Mouse (Mus musculus): ENCODE data around the gene Olfr630. TPM values are rescaled to one million over a fixed set of nuclear protein-coding genes. Genes with fewer than 3 reads are reported as not detected.
"Not testable (repeated sequence)": the region's sequence is repeated elsewhere in the genome, so short reads cannot be mapped to it uniquely, and the experiment has no call there.

Olfr630 gene
- not detected for total RNA-seq (2021)
- long read RNA-seq, experiment 1: 0 reads
- long read RNA-seq, experiment 2: 0 reads

DNA sequence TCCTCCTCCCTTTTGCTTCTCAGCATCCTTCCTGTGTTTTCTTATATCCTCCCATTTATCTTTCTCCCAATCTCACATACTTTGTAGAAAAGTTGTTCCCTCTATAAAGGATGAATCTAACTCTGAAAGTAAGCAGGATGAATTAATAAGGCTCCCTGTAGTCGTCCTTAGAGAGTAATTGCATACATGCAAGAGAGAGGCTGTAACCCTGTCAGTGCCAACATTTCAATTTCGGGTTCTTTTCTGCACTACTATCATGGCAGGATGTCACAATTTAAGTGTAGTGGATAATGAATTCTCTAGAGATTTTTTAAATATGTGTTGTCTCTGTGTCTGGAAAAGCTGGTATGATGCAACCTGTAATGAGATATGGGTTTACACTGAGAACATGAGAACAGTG is at the start of gene Olfr630:
TSS of gene Olfr630 (minus strand) at position 101 of the 400 bp plus-strand sequence.
- intact Hi-C loops (cut with DNase I): no loop called here
- DNase-seq (ENCODE audit: low spot score in 2 of 2): no peak

DNA sequence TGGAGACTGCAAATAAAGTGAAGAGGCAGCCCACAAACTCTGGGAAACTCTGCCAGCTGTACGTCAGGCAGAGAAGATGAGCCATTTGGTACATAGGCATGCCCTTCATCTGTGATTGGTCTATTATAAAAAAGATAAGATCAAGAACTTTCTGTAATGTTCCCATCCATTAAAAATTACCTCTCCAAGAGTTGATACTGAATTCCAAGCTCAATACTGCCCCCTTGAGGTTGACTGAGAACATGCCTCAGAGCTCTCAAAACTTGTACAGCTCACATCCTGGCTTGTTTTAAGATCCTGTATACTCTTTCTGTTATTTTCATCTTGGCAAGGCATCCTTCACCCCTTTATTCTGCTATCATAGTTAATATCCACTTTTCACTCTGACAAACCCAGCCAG is 49.7 kb upstream of the Olfr630 start:
- peak; percentile 11 to 20 for DNase-seq (ENCODE audit: low spot score in 2 of 2)
- intact Hi-C loops (cut with DNase I): no loop called here

DNA sequence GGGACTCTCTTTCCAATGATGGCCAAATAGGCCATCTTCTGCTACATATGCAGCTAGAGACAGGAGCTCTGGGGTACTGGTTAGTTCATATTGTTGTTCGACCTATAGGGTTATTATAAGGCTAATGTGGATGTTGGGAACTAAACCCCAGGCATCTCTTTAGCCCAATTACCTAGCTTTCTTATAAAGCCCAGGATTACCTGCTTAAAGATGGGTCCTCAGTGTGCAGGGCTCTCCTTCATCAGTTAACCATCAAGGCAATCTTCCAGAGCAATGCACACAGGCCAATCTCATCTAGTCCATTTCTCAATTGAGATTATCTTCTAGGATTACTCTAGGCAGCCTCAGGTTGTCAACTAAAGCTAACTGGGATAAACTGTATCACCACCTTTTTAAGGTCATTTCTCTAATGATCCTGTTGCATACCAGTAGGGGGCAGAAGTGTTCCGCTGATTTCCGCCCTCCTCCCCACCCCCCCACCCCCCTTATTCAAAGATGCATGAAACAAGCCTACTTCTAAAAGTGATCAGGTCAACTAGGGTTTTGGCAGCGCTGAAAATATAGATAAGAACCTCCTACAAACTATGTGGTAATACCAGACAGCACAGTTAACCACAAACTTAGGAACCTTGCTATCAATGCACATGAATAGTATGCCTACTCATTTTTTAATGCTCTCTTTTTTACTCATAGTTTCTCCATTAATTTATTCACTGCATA is 35.7 kb upstream of the Olfr630 start:
- no peak for DNase-seq (ENCODE audit: low spot score in 2 of 2)
- intact Hi-C loops (cut with DNase I): no loop called here

GRCm38 (mm10) chr7:103791721-103792120 is 34.6 kb upstream of the Olfr630 start, which contains the start of gene Olfr67:
Olfr67 (minus strand) TSS chr7:103791821.
- intact Hi-C loops (cut with DNase I): no loop called here
- DNase-seq (ENCODE audit: low spot score in 2 of 2): no peak

DNA sequence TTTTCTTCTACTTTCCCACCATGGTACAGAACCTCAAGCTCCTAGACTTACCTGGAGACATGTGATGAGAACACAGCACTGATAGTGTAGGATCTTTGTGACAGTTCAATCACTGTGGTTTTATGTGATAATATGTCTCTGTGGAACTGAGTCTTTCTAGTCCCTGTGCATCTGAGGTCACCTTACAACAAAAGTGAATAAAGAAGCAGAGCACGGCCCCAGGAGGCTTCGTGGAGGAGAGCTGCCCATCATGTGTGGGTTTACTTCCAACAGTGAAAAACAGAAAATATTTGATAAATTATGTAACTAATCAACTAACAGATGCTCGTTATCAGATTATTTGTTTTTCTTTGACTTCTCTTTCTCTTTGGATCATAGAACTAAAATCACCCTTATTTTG is 22.5 kb upstream of the Olfr630 start, which contains the start of gene Olfr68:
TSS of gene Olfr68 (minus strand) at position 101 of the 400 bp plus-strand sequence.
- intact Hi-C loops (cut with DNase I): no loop called here
- no peak for DNase-seq (ENCODE audit: low spot score in 2 of 2)

DNA sequence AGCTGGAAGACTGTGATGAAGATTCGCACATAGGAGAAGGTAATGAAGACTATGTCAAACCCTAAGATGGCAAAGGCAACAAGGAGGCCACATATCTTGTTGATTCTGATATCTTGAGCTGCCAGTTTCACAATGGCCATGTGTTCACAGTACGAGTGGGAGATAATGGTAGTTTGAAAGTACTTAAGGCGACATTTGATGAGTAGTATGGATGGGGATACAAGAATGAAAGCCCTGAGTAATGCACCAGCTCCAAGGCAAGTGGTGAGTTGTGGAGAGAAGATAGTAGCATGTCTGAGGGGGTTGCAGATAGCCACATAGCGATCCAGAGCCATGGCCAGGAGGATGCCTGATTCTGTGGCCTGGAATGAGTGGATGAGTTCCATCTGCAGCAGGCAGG is 20.5 kb upstream of the Olfr630 start:
- intact Hi-C loops (cut with DNase I); DNase-seq (ENCODE audit: low spot score in 2 of 2): not testable (repeated sequence)

- DNase-seq (ENCODE audit: low spot score in 2 of 2): no peak
- intact Hi-C loops (cut with DNase I): no loop called here
Measured at GRCm38 (mm10) chr7:103771494-103771893, 14.4 kb upstream of the Olfr630 start, which contains the start of gene Olfr69. Olfr69 (minus strand) TSS chr7:103771594.

DNA sequence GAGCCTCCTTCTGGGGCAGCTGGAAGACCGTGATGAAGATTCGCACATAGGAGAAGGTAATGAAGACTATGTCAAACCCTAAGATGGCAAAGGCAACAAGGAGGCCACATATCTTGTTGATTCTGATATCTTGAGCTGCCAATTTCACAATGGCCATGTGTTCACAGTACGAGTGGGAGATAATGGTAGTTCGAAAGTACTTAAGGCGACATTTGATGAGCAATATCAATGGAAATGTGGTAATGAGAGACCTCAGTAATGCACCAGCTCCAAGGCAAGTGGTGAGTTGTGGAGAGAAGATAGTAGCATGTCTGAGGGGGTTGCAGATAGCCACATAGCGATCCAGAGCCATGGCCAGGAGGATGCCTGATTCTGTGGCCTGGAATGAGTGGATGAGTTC is 10.6 kb upstream of the Olfr630 start:
- intact Hi-C loops (cut with DNase I); DNase-seq (ENCODE audit: low spot score in 2 of 2): not testable (repeated sequence)

DNA sequence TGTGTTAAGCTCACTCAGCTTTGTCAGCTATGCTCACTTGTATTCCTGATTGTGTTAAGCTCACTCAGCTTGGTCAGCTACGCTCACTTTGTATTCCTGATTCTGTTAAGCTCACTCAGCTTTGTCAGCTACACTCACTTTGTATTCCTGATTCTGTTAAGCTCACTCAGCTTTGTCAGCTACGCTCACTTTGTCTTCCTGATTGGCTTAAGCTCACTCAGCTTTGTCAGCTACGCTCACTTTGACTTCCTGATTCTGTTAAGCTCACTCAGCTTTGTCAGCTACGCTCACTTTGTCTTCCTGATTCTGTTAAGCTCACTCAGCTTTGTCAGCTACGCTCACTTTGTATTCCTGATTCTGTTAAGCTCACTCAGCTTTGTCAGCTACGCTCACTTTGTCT is 5.1 kb upstream of the Olfr630 start:
- DNase-seq (ENCODE audit: low spot score in 2 of 2); intact Hi-C loops (cut with DNase I): not testable (repeated sequence)

DNA sequence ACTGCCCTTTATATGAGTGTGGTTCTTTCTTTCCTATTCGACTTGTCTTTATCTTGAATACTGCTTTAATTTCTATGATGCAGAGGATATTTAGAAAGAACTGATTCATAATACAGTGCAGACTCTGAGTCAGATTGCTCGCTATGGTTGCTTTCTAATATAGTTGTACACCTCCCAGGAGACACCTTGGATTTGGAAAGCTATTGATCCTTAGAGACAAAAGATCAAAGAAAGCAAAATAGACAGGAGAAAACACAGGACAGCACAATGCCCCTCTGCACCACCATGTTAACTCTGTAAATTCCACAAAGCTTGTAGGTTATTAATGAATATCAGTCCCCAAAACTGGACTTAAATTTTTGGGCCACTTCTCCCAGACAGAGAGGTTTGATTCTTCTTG is 12.3 kb downstream of the Olfr630 start, which contains the start of gene Olfr629:
TSS of gene Olfr629 (minus strand) at position 101 of the 400 bp plus-strand sequence.
- DNase-seq (ENCODE audit: low spot score in 2 of 2): no peak
- intact Hi-C loops (cut with DNase I): no loop called here

DNA sequence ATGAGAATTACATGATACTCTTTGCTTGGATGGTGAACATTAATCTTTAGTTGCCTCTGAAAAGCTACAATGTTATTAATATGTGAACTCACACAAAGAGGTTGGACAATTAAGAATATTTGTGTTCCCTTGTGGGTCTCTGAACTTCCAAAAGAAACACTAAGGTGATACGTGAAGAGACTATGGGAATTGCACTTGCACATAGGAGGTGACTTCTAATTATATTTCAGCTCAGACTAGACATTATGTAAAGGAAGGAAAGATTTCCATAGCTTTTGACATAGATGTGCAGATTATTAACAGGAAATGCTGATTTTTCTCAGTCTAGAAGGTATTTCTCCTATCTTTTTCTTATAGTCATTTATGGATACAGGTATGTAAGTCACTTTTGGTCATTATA is 27.1 kb downstream of the Olfr630 start, which contains the start of gene Olfr628:
TSS of gene Olfr628 (plus strand) at position 301 of the 400 bp plus-strand sequence.
- DNase-seq (ENCODE audit: low spot score in 2 of 2): no peak
- intact Hi-C loops (cut with DNase I): no loop called here

DNA sequence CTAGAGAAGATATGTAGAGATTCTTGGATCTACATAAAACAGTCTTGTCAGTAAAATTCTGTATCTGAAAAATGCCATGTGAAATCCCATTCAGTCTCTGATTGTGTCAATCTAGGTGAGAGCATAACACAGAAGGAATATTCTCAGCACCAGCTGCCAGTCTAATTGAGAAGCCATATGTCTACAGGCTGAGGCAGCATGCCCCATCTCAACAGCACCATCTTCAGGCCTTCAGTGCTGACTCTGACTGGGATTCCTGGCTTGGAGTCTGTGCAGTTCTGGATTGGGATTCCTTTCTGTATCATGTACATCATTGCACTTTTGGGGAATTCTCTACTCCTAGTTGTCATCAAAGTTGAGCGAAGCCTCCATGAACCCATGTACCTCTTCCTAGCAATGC is 40.7 kb downstream of the Olfr630 start:
- DNase-seq (ENCODE audit: low spot score in 2 of 2); intact Hi-C loops (cut with DNase I): not testable (repeated sequence)

GRCm38 (mm10) chr7:103714371-103714770 is 42.8 kb downstream of the Olfr630 start, which contains the start of gene Olfr243:
Olfr243 (plus strand) TSS chr7:103714671.
- DNase-seq (ENCODE audit: low spot score in 2 of 2): no peak
- intact Hi-C loops (cut with DNase I): no loop called here

DNA sequence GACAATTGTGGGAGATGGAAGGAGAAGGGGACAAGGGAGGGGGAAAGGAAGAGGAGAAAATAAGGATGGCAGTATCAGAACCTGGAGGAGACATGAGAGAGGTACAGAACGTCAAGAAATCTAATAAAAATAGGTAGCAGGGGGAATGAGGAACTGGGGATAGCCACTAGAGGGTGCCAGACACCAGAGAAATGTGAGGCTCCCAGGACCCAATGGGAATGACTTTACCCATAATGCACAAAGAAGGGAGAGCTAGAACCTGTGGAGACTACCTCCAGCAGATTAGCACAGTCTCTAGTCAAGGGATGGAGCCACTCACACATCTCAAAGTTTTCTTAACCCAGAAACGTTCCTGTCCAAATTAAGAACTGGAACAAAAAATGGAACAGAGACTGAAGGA is 45.1 kb downstream of the Olfr630 start:
- no peak for DNase-seq (ENCODE audit: low spot score in 2 of 2)
- intact Hi-C loops (cut with DNase I): no loop called here

Other genes starting within 250 kb of the Olfr630 start
- not detected for gene Olfr610, start 245.2 kb downstream of the Olfr630 start, total RNA-seq (2021)
- not detected for gene Olfr611, start 236.5 kb downstream of the Olfr630 start, total RNA-seq (2021)
- not detected for gene Olfr612, start 214.6 kb downstream of the Olfr630 start, total RNA-seq (2021)
- not detected for gene Olfr613, start 209.3 kb downstream of the Olfr630 start, total RNA-seq (2021)
- gene Olfr615, start 201.3 kb downstream of the Olfr630 start, total RNA-seq (2021): not detected
- not detected for gene Olfr616, start 188.2 kb downstream of the Olfr630 start, total RNA-seq (2021)
- gene Olfr617, start 184.3 kb downstream of the Olfr630 start, total RNA-seq (2021): not detected
- gene Olfr618, start 167.2 kb downstream of the Olfr630 start, total RNA-seq (2021): not detected
- not detected for gene Olfr619, start 156.8 kb downstream of the Olfr630 start, total RNA-seq (2021)
- not detected for gene Olfr620, start 144.8 kb downstream of the Olfr630 start, total RNA-seq (2021)
- not detected for gene Olfr622, start 114.6 kb downstream of the Olfr630 start, total RNA-seq (2021)
- gene Olfr623, start 93.6 kb downstream of the Olfr630 start, total RNA-seq (2021): not detected
- under 1 TPM in 1 of 2 experiments, not detected in 1; 0.06 TPM for gene Olfr624, start 86.1 kb downstream of the Olfr630 start, total RNA-seq (2021)
- gene Olfr625-ps1, start 74.6 kb downstream of the Olfr630 start, total RNA-seq (2021): not detected
- not detected for gene Olfr243, start 42.7 kb downstream of the Olfr630 start, total RNA-seq (2021)
- not detected for gene Olfr628, start 27.0 kb downstream of the Olfr630 start, total RNA-seq (2021)
- gene Olfr629, start 12.4 kb downstream of the Olfr630 start, total RNA-seq (2021): not detected
- not detected for gene Olfr69, start 14.3 kb upstream of the Olfr630 start, total RNA-seq (2021)
- gene Olfr68, start 22.4 kb upstream of the Olfr630 start, total RNA-seq (2021): not detected
- not detected for gene Olfr67, start 34.5 kb upstream of the Olfr630 start, total RNA-seq (2021)
- gene Hbb-bt, start 56.7 kb upstream of the Olfr630 start, total RNA-seq (2021): 100 to 1,000 TPM; 116 to 138 TPM
- gene Hbb-bs, start 70.8 kb upstream of the Olfr630 start, total RNA-seq (2021): 100 to 1,000 TPM; 912 to 967 TPM
- not detected for gene Hbb-bh2, start 83.2 kb upstream of the Olfr630 start, total RNA-seq (2021)
- not detected for gene Hbb-bh1, start 85.8 kb upstream of the Olfr630 start, total RNA-seq (2021)
- gene Hbb-y, start 95.9 kb upstream of the Olfr630 start, total RNA-seq (2021): not detected
- not detected for gene Olfr66, start 128.9 kb upstream of the Olfr630 start, total RNA-seq (2021)
- not detected for gene Olfr64, start 137.2 kb upstream of the Olfr630 start, total RNA-seq (2021)
- gene Olfr65, start 146.2 kb upstream of the Olfr630 start, total RNA-seq (2021): not detected
- gene Olfr631, start 171.5 kb upstream of the Olfr630 start, total RNA-seq (2021): not detected
- not detected for gene Olfr632, start 177.0 kb upstream of the Olfr630 start, total RNA-seq (2021)
- not detected for gene Olfr633, start 187.1 kb upstream of the Olfr630 start, total RNA-seq (2021)
- gene Olfr635, start 213.8 kb upstream of the Olfr630 start, total RNA-seq (2021): under 1 TPM in 1 of 2 experiments, not detected in 1; 0.04 TPM
- gene Olfr638, start 241.4 kb upstream of the Olfr630 start, total RNA-seq (2021): not detected